Mouse (Mus musculus) hindbrain, embryonic 14.5 days (tissue): ENCODE measurements around the gene Abhd17a. TPM values are rescaled to one million over a fixed set of nuclear protein-coding genes. Genes with fewer than 3 reads are reported as not detected.
A peak's percentile ranks its signal among the peaks of the same experiment; 100 is the strongest.

Experiments used
- ATAC-seq: fragments of 200-750 bp; cut with Nextera tagmentation; 2 replicates; pipeline ENCODE4 v1.8.0; 2017; ENCODE audit warnings: moderate number of reproducible peaks, mild to moderate bottlenecking, moderate TSS enrichment, moderate library complexity; ENCODE audit not compliant: low FRiP score
- DNase-seq: peaks from one replicate; pipeline ENCODE4 v3.0.0-alpha.2; 2015; ENCODE audit warnings: low spot score
- H3K27ac ChIP-seq: fragments of 300-500 bp; sonication (generic); 2 replicates; pipeline ENCODE4 v1.5.1; 2014; ENCODE audit warnings: mild to moderate bottlenecking, moderate library complexity
- H3K27me3 ChIP-seq: fragments of 300-500 bp; sonication (generic); 2 replicates; pipeline ENCODE4 v1.6.1; 2014; ENCODE audit warnings: mild to moderate bottlenecking, low read length, mixed read lengths; ENCODE audit not compliant: control insufficient read depth, insufficient read depth
- H3K36me3 ChIP-seq: fragments of 300-500 bp; sonication (generic); replicated peaks from 2 replicates; pipeline ENCODE4 v1.6.1; 2014; ENCODE audit not compliant: control insufficient read depth, insufficient read depth
- H3K4me1 ChIP-seq: fragments of 300-500 bp; sonication (generic); replicated peaks from 2 replicates; pipeline ENCODE4 v1.6.1; 2014; ENCODE audit warnings: antibody characterized with exemption, low read length, mixed read lengths; ENCODE audit not compliant: control insufficient read depth, insufficient read depth
- H3K4me2 ChIP-seq: fragments of 300-500 bp; sonication (generic); replicated peaks from 2 replicates; pipeline ENCODE4 v1.6.1; 2014; ENCODE audit warnings: mild to moderate bottlenecking, moderate library complexity
- H3K4me3 ChIP-seq: fragments of 300-500 bp; sonication (generic); replicated peaks from 2 replicates; pipeline ENCODE4 v1.5.1; 2014; ENCODE audit warnings: mild to moderate bottlenecking, low read length
- H3K9ac ChIP-seq: fragments of 300-500 bp; sonication (generic); 2 replicates; pipeline ENCODE4 v1.6.1; 2014
- H3K9me3 ChIP-seq: fragments of 300-500 bp; sonication (generic); 2 replicates; pipeline ENCODE4 v1.6.1; 2016; ENCODE audit warnings: low read length; ENCODE audit not compliant: control insufficient read depth
- WGBS: fragments of 180-500 bp; shearing (Covaris S2); extraction: QIAGEN DNeasy Blood & Tissue Kit; methylation state at CpG from one replicate; pipeline ENCODE4 v1.1.7; 2014; 5-methylcytosine and 5-hydroxymethylcytosine counted together
- polyA plus RNA-seq: library from polyadenylated mRNA; unstranded; fragments of >200 nt; fragmentation: Nextera tagmentation; extraction: Ambion mirVana; gene quantifications from 2 replicates; pipeline ENCODE4 v1.2.1, GENCODE M21; 2014

Gene Abhd17a
- polyA plus RNA-seq, 1 experiment from 2014 or later: 157 TPM

GRCm38 (mm10) chr10:80559431-80559830 is 30.7 kb downstream of the Abhd17a start:
- Histone ChIP-seq H3K27me3 (no peaks in the 10 kb centered on the region), H3K4me2 (no peak overlapping the region), H3K4me3 (no peak overlapping the region), H3K9ac (peak overlapping the region; percentile 17; the same call in 1 of the 2 replicates), H3K9me3 (no peaks in the 10 kb centered on the region), H3K4me1 (peaks cover 28% of the 10 kb centered on the region), H3K27ac (no peak overlapping the region), H3K36me3 (no peaks in the 10 kb centered on the region)
- 94% methylated on average over 7 of the region's 7 CpGs for whole genome bisulfite sequencing
- ATAC-seq: no peak
- DNase-seq: no peak

DNA sequence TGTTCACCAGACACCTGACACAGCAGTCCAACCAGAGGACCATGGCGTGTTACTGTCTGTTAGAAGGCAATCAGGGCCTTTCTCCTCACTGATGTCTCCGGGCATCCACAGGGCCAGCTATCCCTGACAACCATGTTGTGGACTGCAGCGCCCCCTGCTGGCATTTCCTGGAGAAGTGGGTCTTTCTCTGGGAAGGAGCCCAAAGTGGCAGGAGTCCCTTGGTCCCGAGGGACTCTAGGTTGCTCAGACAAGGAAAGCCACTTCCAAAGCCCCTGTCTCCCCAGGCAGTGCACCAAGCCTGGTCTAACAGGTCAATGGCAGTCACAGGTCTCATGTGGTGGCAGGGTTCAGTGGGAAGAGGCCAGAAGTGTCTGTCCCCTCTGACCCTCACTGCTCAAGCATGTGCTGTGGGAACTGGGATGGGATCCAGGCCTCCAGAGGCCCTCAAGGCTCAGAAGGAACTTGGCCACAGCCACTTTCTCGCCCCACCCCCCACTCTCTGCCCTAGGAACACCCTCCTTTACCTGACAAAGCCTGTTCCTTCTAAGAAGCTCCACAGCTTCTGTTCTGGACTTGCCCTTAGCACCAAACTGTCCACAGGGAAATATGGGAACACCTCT is 32.7 kb downstream of the Abhd17a start:
- Histone ChIP-seq H3K36me3 (no peaks in the 10 kb centered on the region), H3K4me3 (no peak overlapping the region), H3K9me3 (no peaks in the 10 kb centered on the region), H3K4me1 (peaks cover 22% of the 10 kb centered on the region), H3K9ac (no peak overlapping the region), H3K4me2 (no peak overlapping the region), H3K27me3 (no peaks in the 10 kb centered on the region), H3K27ac (no peak overlapping the region)
- 38% methylated on average over 5 of the region's 5 CpGs for WGBS
- DNase-seq (peak; percentile 73), ATAC-seq (no peak)

- Histone ChIP-seq H3K9me3 (no peaks in the 10 kb centered on the region), H3K27ac (no peak overlapping the region), H3K36me3 (peaks cover 19% of the 10 kb centered on the region), H3K4me2 (no peak overlapping the region), H3K9ac (no peak overlapping the region), H3K4me1 (peaks cover 6% of the 10 kb centered on the region; the same call in 1 of the 2 replicates), H3K27me3 (no peaks in the 10 kb centered on the region), H3K4me3 (no peak overlapping the region)
- WGBS: 88% methylated on average over 6 of the region's 6 CpGs
- DNase-seq: no peak
- ATAC-seq: no peak
These were observed 36.1 kb downstream of the Abhd17a start for GRCm38 (mm10) chr10:80553997-80554396.

DNA sequence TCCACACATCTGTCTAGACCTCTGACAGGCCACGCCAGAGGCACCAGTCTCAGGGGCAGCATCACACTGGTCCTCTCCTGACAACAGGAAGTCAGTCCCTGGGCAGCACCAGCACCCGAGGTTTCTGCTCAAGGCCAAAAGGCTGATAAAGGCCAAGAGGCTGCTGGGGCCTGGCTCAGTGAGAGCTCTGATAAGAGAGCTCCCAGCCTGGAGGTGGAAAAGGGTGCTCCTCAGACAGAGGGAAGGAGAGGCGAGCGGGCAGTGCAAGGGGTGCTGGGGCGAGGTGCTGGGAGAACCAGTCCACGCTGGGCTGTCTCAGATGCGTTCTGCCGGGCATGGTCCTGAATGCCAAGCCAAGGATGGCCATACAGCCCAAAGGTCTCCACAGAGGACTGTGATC is 36.6 kb downstream of the Abhd17a start:
- WGBS: 90% methylated on average over 8 of the region's 8 CpGs
- Histone ChIP-seq H3K4me1 (peaks cover 6% of the 10 kb centered on the region; the same call in 1 of the 2 replicates), H3K36me3 (peaks cover 22% of the 10 kb centered on the region), H3K27ac (no peak overlapping the region), H3K27me3 (no peaks in the 10 kb centered on the region), H3K4me3 (no peak overlapping the region), H3K9ac (no peak overlapping the region), H3K9me3 (no peaks in the 10 kb centered on the region), H3K4me2 (no peak overlapping the region)
- DNase-seq: no peak
- ATAC-seq: no peak

DNA sequence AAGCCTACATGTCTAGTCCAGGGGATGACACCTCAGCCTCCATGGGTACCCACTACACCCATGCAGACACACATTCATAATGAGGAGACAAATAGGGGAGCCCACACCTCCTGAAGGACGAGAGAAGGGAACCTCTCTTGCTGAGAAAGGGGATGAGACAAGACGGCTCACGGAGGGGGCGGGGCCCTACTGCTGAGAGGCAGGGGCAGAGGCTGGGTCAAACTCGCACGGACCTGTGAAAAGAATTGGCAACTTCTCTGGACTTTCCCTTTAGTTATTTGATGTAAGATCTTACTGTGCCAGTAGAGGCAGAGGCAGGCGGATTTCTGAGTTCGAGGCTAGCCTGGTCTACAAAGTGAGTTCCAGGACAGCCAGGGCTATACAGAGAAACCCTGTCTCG is 37.8 kb downstream of the Abhd17a start:
- Histone ChIP-seq H3K4me3 (no peak overlapping the region), H3K9ac (no peak overlapping the region), H3K4me1 (peaks cover under 1% of the 10 kb centered on the region; the same call in 1 of the 2 replicates), H3K36me3 (peaks cover 34% of the 10 kb centered on the region), H3K27me3 (no peaks in the 10 kb centered on the region), H3K9me3 (no peaks in the 10 kb centered on the region), H3K4me2 (no peak overlapping the region), H3K27ac (no peak overlapping the region)
- DNase-seq (no peak), ATAC-seq (no peak)
- 65% methylated on average over 9 of the region's 9 CpGs for WGBS

- ATAC-seq: no peak
- Histone ChIP-seq H3K36me3 (peaks cover 65% of the 10 kb centered on the region), H3K27me3 (no peaks in the 10 kb centered on the region), H3K4me1 (no peaks in the 10 kb centered on the region), H3K9me3 (no peaks in the 10 kb centered on the region), H3K4me3 (no peak overlapping the region), H3K4me2 (no peak overlapping the region), H3K27ac (no peak overlapping the region), H3K9ac (no peak overlapping the region)
- no peak for DNase-seq
- WGBS: 92% methylated on average over 21 of the region's 21 CpGs
These were observed 40.9 kb downstream of the Abhd17a start for GRCm38 (mm10) chr10:80549279-80549678.

DNA sequence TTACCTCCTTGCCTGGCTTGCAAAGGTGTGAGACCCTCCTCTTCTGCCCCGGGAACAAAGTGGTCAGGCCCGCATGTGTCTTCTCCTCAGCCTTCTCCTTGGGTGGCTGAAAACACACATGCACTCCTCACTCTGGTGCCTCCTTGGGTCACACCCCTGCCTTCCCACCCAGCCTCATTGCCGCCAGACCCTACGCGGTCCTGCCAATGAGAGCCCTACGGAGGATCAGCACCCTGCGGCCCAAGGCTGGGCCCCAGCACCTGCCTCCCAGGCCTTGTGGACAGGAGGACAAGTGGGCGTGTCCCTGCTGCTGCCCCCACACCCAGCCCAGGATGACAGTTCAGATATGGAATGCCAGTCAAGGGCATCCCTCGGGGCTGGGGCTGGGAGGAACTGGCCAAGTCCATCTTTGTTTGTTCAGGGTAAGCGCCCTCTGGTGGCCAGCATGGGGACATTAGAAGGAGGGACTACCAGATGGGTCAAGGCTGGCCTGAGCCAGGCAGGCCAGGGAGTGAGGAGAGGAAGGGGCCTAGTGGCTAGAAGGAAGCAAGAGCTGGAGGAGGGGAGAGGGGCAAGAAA is 41.6 kb downstream of the Abhd17a start:
- H3K27me3 ChIP-seq: no peaks in the 10 kb centered on the region
- WGBS: 75% methylated on average over 10 of the region's 10 CpGs

GRCm38 (mm10) chr10:80547539-80547938 is 42.6 kb downstream of the Abhd17a start:
- H3K9ac ChIP-seq: no peak overlapping the region
- H3K27me3 ChIP-seq: no peaks in the 10 kb centered on the region
- H3K9me3 ChIP-seq: no peaks in the 10 kb centered on the region
- H3K4me3 ChIP-seq: no peak overlapping the region
- WGBS: 90% methylated on average over 15 of the region's 15 CpGs
- no peaks in the 10 kb centered on the region for H3K4me1 ChIP-seq
- H3K27ac ChIP-seq: no peak overlapping the region
- ATAC-seq (no peak), DNase-seq (no peak)
- H3K36me3 ChIP-seq: peaks cover 82% of the 10 kb centered on the region
- H3K4me2 ChIP-seq: no peak overlapping the region

More for the DNA sequence above, 41.6 kb downstream of the Abhd17a start:
- peaks cover 72% of the 10 kb centered on the region for H3K36me3 ChIP-seq
- H3K9ac ChIP-seq: no peak overlapping the region
- H3K9me3 ChIP-seq: no peaks in the 10 kb centered on the region
- peak; percentile 47; the same call in 1 of the 2 replicates for ATAC-seq
- no peak overlapping the region for H3K27ac ChIP-seq
- no peaks in the 10 kb centered on the region for H3K4me1 ChIP-seq
- no peak overlapping the region for H3K4me3 ChIP-seq
- no peak overlapping the region for H3K4me2 ChIP-seq
- peak; percentile 70 for DNase-seq

DNA sequence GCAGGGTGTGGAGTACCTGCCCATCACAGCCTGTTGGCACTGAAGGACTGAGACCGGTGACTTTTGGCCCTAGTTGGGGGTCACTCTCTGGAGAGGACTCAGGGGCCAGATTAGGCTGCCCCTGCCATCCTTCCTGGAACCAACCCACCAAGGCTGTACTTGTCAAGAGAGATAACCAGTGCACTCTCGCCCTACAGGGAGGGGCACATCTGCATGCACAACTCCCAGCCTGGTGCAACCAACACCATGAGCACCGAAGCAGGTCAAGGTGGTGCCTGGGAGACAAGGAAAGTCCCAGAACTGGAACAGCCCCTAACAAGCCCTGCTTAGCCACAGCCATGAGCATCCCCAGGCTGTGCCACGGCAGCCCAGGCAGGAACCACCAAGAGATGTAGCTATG is 43.2 kb downstream of the Abhd17a start:
- H3K27ac ChIP-seq: no peak overlapping the region
- 100% methylated on average over 4 of the region's 4 CpGs for WGBS

More for the DNA sequence above, 43.2 kb downstream of the Abhd17a start:
- ATAC-seq (no peak), DNase-seq (no peak)
- H3K4me3 ChIP-seq: no peak overlapping the region
- H3K9ac ChIP-seq: no peak overlapping the region
- H3K27me3 ChIP-seq: no peaks in the 10 kb centered on the region
- H3K9me3 ChIP-seq: no peaks in the 10 kb centered on the region
- no peaks in the 10 kb centered on the region for H3K4me1 ChIP-seq
- H3K4me2 ChIP-seq: no peak overlapping the region
- H3K36me3 ChIP-seq: peaks cover 88% of the 10 kb centered on the region
